Mouse (Mus musculus): ENCODE data around the gene 4931409K22Rik. TPM values are rescaled to one million over a fixed set of nuclear protein-coding genes. Genes with fewer than 3 reads are reported as not detected.

Gene 4931409K22Rik
- polyA plus RNA-seq, 1 experiment: not detected

DNA sequence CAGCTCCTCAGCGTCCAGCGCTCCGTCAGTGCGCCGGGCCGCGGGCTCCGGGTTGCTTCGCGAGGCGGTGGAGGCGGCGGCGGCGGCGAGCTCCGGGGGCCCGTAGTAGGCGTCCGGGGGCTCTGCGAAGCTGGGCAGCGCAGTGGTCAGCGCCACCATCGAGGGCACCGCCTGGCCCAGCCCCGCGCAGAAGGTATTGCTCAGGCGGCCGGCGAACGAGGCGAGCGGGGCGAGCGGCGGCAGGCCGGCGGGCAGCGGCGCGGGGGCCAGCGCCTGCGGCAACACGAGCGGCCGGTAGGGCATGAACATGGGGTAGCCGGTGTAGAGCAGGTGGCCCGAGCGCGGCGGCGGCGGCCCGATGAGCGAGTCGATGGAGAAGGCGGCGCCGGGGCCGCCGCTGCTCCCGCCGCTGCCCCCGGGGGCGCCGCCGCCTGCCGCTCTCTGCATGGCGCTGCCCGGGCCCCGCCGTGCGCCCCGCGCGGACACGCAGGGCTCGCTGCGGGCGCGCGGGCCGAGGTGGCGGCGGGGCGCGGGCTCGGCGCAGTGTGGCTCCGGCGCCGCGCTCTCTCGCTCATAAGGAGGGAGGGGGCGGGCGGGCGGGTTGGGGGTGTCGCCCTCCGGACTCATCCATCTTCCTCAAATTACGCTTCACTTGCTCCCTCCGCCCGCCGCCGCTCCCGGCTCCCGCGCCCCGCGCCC is 30.3 kb downstream of the 4931409K22Rik start:
- peaks cover 69% of the 10 kb centered on the region for H3K27me3 ChIP-seq (ENCODE audit: control insufficient read depth, insufficient read depth, insufficient read length)
- TF ChIP-seq CEBPB (IDR thresholded peaks at IDR 0.05; ENCODE audit: low read depth) (no peak), MYOD1 (IDR thresholded peaks at IDR 0.05; ENCODE audit: control insufficient read depth, insufficient read length, low read depth) (no peak), CTCF (IDR thresholded peaks at IDR 0.05; ENCODE audit: control insufficient read depth, insufficient read depth, insufficient read length) (no peak), FOSL1 (IDR thresholded peaks at IDR 0.05; ENCODE audit: insufficient read depth, low read length, poor library complexity, severe bottlenecking) (no peak), MAX (IDR thresholded peaks at IDR 0.05) (no peak)
- H3K36me3 ChIP-seq (ENCODE audit: control insufficient read depth, insufficient read depth): no peaks in the 10 kb centered on the region

GRCm38 (mm10) chr5:24525360-24526189 is 31.0 kb downstream of the 4931409K22Rik start:
- Histone ChIP-seq H3K79me3 (ENCODE audit: low read depth) (no peaks in the 10 kb centered on the region), H3ac (ENCODE audit: control insufficient read depth, insufficient read length, low read depth) (no peak overlapping the region), H3K36me3 (ENCODE audit: control insufficient read depth, insufficient read depth) (no peaks in the 10 kb centered on the region), H3K4me3 (ENCODE audit: insufficient read depth, poor library complexity, severe bottlenecking) (no peak overlapping the region), H3K27me3 (ENCODE audit: control insufficient read depth, insufficient read depth, insufficient read length) (peaks cover 64% of the 10 kb centered on the region), H3K79me2 (ENCODE audit: control insufficient read depth, insufficient read depth) (no peaks in the 10 kb centered on the region)
- TF ChIP-seq CTCF (IDR thresholded peaks at IDR 0.05; ENCODE audit: control insufficient read depth, insufficient read depth, insufficient read length): no peak

More for the DNA sequence above, 30.3 kb downstream of the 4931409K22Rik start:
- Histone ChIP-seq H3K79me2 (ENCODE audit: control insufficient read depth, insufficient read depth) (no peaks in the 10 kb centered on the region), H3K79me3 (ENCODE audit: low read depth) (no peaks in the 10 kb centered on the region), H3K4me3 (ENCODE audit: insufficient read depth, poor library complexity, severe bottlenecking) (no peak overlapping the region), H3ac (ENCODE audit: control insufficient read depth, insufficient read length, low read depth) (no peak overlapping the region)

DNA sequence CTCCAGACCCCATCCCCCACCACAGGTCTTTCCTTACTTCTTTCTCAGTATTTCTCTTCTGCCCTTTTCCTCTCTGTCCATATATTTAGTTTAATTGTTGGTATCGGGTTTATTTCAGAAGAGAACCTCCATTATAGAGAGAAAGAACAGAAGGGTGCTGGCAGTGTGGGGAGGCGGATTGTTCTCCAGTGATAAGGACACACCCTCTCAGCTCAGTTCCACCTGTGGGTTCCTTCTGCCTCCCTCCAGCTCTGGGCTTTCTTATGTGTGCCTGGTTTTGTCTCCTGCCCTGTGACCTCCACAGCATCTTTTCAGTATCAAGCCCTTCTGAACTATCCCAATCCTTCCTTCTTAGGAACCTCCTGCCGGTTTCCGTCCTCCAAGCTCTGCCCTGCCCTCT is 32.1 kb downstream of the 4931409K22Rik start:
- Histone ChIP-seq H3K79me3 (ENCODE audit: low read depth) (no peaks in the 10 kb centered on the region), H3K79me2 (ENCODE audit: control insufficient read depth, insufficient read depth) (no peaks in the 10 kb centered on the region), H3K27me3 (ENCODE audit: control insufficient read depth, insufficient read depth, insufficient read length) (peaks cover 69% of the 10 kb centered on the region), H3K36me3 (ENCODE audit: control insufficient read depth, insufficient read depth) (no peaks in the 10 kb centered on the region), H3ac (ENCODE audit: control insufficient read depth, insufficient read length, low read depth) (no peak overlapping the region), H3K4me3 (ENCODE audit: insufficient read depth, poor library complexity, severe bottlenecking) (no peak overlapping the region)
- no peak for TF ChIP-seq CEBPB (IDR thresholded peaks at IDR 0.05; ENCODE audit: low read depth)
- no peak for TF ChIP-seq USF1 (IDR thresholded peaks at IDR 0.05; ENCODE audit: low read depth)
- TF ChIP-seq MYOG (IDR thresholded peaks at IDR 0.05; ENCODE audit: control insufficient read depth, extremely low read depth, insufficient read length): no peak
- TF ChIP-seq MYOD1 (IDR thresholded peaks at IDR 0.05; ENCODE audit: control insufficient read depth, insufficient read length, low read depth): no peak
- no peak for TF ChIP-seq CTCF (IDR thresholded peaks at IDR 0.05; ENCODE audit: control insufficient read depth, insufficient read depth, insufficient read length)

DNA sequence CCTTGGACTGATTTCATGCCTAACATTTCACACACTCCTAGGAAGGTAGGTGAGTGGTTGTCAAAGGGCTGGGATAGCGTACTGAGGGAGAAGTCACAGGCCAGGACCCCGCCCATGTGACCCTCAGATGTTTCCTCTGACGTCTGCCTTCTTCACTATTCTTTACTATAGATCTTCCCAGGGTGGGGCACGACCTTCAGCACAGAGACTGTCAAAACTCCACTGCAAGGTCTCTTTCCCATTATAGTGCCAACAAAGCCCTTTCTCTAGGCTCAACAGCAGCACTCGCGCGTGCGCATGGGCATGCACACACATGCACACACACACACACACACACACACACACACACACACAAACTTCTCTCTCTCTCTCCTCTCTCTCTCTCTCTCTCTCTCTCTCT is 32.8 kb downstream of the 4931409K22Rik start:
- H3K27me3 ChIP-seq (ENCODE audit: control insufficient read depth, insufficient read depth, insufficient read length): peaks cover 69% of the 10 kb centered on the region
- H3K4me3 ChIP-seq (ENCODE audit: insufficient read depth, poor library complexity, severe bottlenecking): no peak overlapping the region
- TF ChIP-seq CTCF (IDR thresholded peaks at IDR 0.05; ENCODE audit: control insufficient read depth, insufficient read depth, insufficient read length) (no peak), MYOG (IDR thresholded peaks at IDR 0.05; ENCODE audit: control insufficient read depth, extremely low read depth, insufficient read length) (no peak), USF1 (IDR thresholded peaks at IDR 0.05; ENCODE audit: low read depth) (no peak), MYOD1 (IDR thresholded peaks at IDR 0.05; ENCODE audit: control insufficient read depth, insufficient read length, low read depth) (no peak), CEBPB (IDR thresholded peaks at IDR 0.05; ENCODE audit: low read depth) (no peak)

GRCm38 (mm10) chr5:24521366-24521765 is 35.2 kb downstream of the 4931409K22Rik start:
- Histone ChIP-seq H3K36me3 (ENCODE audit: control insufficient read depth, insufficient read depth) (no peaks in the 10 kb centered on the region), H3K27me3 (ENCODE audit: control insufficient read depth, insufficient read depth, insufficient read length) (peaks cover 47% of the 10 kb centered on the region), H3K79me3 (ENCODE audit: low read depth) (no peaks in the 10 kb centered on the region), H3K79me2 (ENCODE audit: control insufficient read depth, insufficient read depth) (no peaks in the 10 kb centered on the region), H3ac (ENCODE audit: control insufficient read depth, insufficient read length, low read depth) (no peak overlapping the region), H3K4me3 (ENCODE audit: insufficient read depth, poor library complexity, severe bottlenecking) (no peak overlapping the region)
- TF ChIP-seq MAX (IDR thresholded peaks at IDR 0.05) (no peak), MYOD1 (IDR thresholded peaks at IDR 0.05; ENCODE audit: control insufficient read depth, insufficient read length, low read depth) (no peak), FOSL1 (IDR thresholded peaks at IDR 0.05; ENCODE audit: insufficient read depth, low read length, poor library complexity, severe bottlenecking) (no peak), USF1 (IDR thresholded peaks at IDR 0.05; ENCODE audit: low read depth) (no peak), CEBPB (IDR thresholded peaks at IDR 0.05; ENCODE audit: low read depth) (no peak), CTCF (IDR thresholded peaks at IDR 0.05; ENCODE audit: control insufficient read depth, insufficient read depth, insufficient read length) (no peak), MYOG (IDR thresholded peaks at IDR 0.05; ENCODE audit: control insufficient read depth, extremely low read depth, insufficient read length) (no peak)

More for the DNA sequence above, 32.8 kb downstream of the 4931409K22Rik start:
- Histone ChIP-seq H3K79me2 (ENCODE audit: control insufficient read depth, insufficient read depth) (no peaks in the 10 kb centered on the region), H3K36me3 (ENCODE audit: control insufficient read depth, insufficient read depth) (no peaks in the 10 kb centered on the region), H3K79me3 (ENCODE audit: low read depth) (no peaks in the 10 kb centered on the region), H3ac (ENCODE audit: control insufficient read depth, insufficient read length, low read depth) (no peak overlapping the region)

DNA sequence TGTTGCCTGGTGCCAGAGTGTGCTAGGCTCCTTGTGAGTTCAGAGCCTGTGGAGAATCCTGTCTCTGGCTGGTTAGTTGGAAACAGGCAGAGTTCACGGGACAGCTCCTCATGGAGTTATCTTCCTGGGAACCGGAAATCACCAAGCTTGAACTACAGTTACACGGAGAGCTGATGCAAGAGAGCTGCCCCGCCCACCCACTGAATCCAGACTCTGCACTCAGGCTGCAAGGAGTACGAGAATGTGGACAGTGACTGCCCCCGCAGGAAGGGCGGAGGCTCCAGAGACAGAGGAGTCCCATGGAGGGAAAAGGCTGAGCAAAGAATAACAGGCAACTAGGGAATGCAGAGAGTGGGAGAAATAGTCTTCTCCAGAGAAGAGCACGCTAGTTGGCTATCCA is 44.3 kb downstream of the 4931409K22Rik start:
- Histone ChIP-seq H3K36me3 (ENCODE audit: control insufficient read depth, insufficient read depth) (no peaks in the 10 kb centered on the region), H3K27me3 (ENCODE audit: control insufficient read depth, insufficient read depth, insufficient read length) (no peaks in the 10 kb centered on the region), H3K79me2 (ENCODE audit: control insufficient read depth, insufficient read depth) (no peaks in the 10 kb centered on the region), H3ac (ENCODE audit: control insufficient read depth, insufficient read length, low read depth) (no peak overlapping the region), H3K4me3 (ENCODE audit: insufficient read depth, poor library complexity, severe bottlenecking) (no peak overlapping the region), H3K79me3 (ENCODE audit: low read depth) (no peaks in the 10 kb centered on the region)
- no peak for TF ChIP-seq USF1 (IDR thresholded peaks at IDR 0.05; ENCODE audit: low read depth)
- no peak for TF ChIP-seq FOSL1 (IDR thresholded peaks at IDR 0.05; ENCODE audit: insufficient read depth, low read length, poor library complexity, severe bottlenecking)
- TF ChIP-seq MYOG (IDR thresholded peaks at IDR 0.05; ENCODE audit: control insufficient read depth, extremely low read depth, insufficient read length): no peak
- TF ChIP-seq MYOD1 (IDR thresholded peaks at IDR 0.05; ENCODE audit: control insufficient read depth, insufficient read length, low read depth): no peak
- TF ChIP-seq CEBPB (IDR thresholded peaks at IDR 0.05; ENCODE audit: low read depth): no peak
- TF ChIP-seq MAX (IDR thresholded peaks at IDR 0.05): no peak
- no peak for TF ChIP-seq CTCF (IDR thresholded peaks at IDR 0.05; ENCODE audit: control insufficient read depth, insufficient read depth, insufficient read length)
